Mouse (Mus musculus): ENCODE results near the gene Stub1.

Gene Stub1

DNA sequence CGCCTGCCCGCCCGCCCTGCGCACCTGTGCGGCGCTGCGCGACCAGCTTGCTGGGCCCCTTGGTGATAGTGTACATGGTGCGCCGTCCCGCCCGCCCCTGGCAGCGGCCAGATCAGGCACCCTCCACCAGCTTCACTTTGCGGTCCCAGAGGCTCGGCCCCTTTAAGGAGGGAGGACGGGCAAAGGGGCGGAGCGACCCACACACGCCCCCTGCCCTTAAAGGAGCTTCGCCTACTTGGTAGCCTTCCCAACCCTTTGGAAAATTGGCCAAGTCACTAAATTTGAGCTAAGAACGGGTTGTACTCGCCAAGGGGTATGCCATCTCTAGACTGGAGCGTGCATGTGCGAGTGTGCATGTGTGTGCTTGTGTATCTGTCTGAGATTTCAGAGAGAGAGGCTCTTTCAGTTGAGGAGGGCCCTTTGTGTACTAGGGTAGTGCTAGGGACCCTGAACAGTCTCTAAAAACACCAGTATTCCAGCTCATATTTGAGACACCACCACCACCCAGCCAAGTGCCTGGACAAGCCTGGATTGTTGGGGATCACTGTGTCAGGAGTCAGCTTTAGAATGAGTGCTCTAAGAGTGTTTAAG is 35.5 kb upstream of the Stub1 start, which contains the start of gene Mcrip2:
Gene Mcrip2 (minus strand): TSS at position 164 of the 591 bp plus-strand sequence.
- peak; percentile 87 to 94 for DNase-seq

DNA sequence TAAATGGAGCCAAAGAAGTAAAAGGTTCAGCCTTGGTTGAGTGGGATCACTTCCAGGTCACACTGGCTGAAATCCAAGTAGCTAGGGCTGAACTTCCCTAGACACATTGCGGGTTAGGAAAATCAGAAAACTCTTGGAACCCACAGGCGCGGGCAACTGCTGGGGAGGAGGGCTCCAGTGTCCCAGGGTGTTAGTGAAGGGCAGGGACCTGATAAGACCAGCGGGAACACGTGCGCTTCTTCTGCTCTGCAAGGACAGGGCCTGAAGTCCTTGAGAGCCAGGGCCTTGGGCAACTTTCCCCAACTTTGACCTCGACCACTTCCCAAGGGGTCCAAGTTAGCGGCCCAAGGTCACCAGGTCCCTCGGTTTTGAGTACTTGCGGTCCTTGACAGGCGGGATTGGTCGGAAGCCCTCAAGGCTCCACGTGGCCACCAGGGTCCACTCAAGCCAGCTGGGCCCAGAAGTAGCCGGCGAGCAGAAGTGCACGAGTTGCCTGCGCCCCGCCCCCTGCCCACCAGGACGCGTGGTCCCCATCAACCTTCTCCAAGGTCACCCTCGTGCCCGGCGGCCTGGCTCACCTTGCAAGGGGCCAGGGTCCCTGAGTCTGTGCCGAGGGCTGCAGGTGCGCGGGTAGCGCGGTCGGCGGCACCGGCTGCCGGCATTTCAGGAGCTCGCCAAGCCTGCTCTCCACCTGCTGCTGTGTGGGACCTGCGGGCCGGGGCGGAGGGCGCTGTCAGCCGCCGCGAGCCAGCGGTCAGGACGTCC is 34.8 kb upstream of the Stub1 start:
- peak; percentile 83 to 91 for DNase-seq

DNA sequence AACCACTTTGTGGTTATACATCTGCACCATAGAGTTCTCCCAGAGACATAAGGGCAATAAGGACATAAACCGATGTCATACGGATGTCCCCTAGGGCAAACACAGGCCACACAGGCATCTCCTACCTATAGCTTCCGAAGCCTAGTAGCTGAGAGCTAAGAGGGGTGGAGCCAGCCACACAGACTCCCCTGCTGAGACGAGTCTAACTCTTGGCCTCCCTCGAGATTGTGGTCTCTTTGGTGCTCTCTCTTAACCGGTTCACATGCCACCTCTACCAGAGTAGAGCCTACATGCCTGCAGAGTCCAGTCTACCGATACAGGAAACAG is 34.3 kb upstream of the Stub1 start:
- no peak for DNase-seq

GRCm38 (mm10) chr17:25866172-25866571 is 33.0 kb upstream of the Stub1 start:
- DNase-seq: peak; percentile 47 to 86

- peak in 1 of 2 experiments; percentile 67 for DNase-seq
These were observed 32.1 kb upstream of the Stub1 start for GRCm38 (mm10) chr17:25865288-25865687.

DNA sequence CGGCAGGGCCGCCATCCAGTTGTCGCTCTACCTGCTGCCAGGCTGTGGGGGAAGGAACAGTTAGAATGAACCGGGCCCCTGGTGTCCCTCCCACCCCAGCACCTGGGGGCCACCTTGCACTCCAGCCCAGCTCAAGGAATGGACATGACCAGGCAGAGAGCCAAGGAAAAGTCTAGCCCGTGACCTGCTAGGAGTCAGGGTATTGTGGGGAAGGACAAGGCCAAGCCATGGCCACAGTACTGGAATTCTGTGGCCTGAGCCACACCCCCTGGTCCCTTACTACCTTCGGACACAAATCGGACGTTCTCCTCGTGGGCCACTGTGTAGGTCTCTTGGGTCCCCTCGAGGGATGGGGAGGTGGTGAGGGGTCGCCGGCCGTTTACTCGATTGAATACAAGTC is 31.1 kb upstream of the Stub1 start:
- DNase-seq: peak; percentile 50 to 77

- peak; percentile 56 to 80 for DNase-seq
These were observed 30.5 kb upstream of the Stub1 start for GRCm38 (mm10) chr17:25863681-25864080.

DNA sequence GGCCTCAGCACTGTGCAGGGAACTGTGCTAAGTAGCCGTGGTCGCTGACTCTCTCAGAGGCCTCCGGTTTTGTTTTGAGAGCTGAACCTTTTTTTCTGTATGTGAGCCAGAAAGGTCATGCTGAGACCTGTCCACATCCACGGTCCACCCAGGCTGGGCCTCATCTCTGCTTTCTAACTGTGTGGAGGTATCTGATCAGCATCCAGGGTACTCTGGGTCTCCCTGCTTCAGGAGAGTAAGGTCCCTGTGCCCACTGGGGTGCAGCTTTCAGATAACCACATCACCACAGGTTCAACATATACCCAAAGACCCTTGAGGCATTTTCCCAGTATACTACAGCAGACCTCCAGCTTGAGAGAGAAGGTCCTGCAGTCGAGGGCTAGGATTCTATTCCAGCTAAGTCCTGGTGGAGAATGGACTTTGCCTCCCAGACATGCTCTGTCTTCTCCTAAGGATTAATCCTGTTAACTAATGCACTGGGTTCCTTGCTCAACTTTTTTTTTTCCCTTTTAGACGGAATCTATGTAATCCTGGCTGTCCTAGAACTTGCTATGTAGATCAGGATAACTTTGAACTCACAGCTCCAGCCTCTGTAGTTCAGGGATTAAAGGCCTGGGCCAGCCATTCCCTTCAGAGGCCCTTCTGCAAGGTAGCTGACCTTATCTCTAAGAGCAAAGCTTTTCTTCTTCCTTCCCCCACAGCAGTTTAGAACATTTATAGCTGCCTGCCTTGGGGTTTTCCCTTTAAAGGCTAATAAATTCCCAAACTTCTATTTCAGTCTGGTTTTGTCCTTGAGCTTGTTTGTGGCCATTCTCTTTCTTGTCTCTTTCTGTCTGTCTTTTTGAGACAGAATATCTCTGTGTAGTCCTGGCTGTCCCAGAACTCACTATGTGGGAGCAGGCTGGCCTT is 28.8 kb upstream of the Stub1 start:
- no peak for DNase-seq

GRCm38 (mm10) chr17:25860832-25861703 is 27.9 kb upstream of the Stub1 start, which contains the start of gene Wdr90:
Wdr90 (minus strand) TSS chr17:25861501.
- DNase-seq: peak; percentile 92 to 96

DNA sequence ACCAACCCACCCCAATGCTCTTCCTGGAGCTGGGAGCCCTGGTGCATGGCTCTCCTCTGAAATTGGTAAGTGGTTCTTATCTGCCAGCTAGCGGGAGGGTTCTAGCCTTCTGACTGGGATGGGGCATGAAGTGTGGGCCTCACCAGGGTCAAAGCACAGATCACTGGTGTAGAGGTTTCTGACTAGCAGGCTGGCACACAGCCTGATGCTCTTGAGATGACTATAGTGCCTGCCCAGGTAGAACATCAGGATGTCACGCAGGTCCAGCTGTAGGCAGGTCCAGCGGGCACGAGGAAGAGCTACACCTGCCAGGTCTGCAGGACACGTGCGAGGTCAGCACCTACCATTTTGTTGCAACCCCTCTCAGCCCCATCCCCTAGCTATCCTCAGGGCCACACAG is 27.0 kb upstream of the Stub1 start:
- DNase-seq: no peak

GRCm38 (mm10) chr17:25844396-25844901 is 11.2 kb upstream of the Stub1 start, which contains the start of gene Rhot2:
Rhot2 (minus strand) TSS chr17:25844851.
- DNase-seq: peak; percentile 97 to 98

- no peak for DNase-seq
These were observed 10.6 kb upstream of the Stub1 start for GRCm38 (mm10) chr17:25843636-25844395.

GRCm38 (mm10) chr17:25843122-25843521 is 9.9 kb upstream of the Stub1 start:
- no peak for DNase-seq

- DNase-seq: no peak
These were observed 9.3 kb upstream of the Stub1 start for GRCm38 (mm10) chr17:25842509-25842908.

GRCm38 (mm10) chr17:25841117-25841880 is 8.1 kb upstream of the Stub1 start, which contains the start of gene Gm20683:
Gm20683 (minus strand) TSS chr17:25841763.
- DNase-seq: no peak

DNA sequence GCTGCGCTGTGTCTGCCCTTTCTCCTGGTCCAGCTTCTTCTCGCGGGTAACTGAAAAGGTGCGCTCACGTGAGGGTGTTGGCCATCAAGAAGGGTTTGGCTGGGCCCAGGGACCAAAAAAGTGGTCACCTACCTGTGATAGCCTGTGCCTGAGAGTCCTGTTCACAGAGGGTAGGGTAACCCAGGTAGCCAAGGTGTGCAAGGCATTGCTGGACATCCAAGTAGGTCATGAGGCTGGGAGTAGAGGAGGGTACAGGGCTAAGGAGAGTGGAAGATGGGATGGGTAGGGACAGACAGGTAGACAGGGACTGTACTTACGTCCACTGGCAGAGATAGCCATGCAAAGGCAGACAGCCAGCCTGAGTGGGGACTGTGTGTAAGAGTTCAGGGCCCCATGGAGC is 7.3 kb upstream of the Stub1 start:
- DNase-seq: no peak

- DNase-seq: peak; percentile 71 to 85
These were observed 6.4 kb upstream of the Stub1 start for GRCm38 (mm10) chr17:25839455-25840235.

GRCm38 (mm10) chr17:25838904-25839303 is 5.7 kb upstream of the Stub1 start:
- peak in 1 of 2 experiments; percentile 38 for DNase-seq

DNA sequence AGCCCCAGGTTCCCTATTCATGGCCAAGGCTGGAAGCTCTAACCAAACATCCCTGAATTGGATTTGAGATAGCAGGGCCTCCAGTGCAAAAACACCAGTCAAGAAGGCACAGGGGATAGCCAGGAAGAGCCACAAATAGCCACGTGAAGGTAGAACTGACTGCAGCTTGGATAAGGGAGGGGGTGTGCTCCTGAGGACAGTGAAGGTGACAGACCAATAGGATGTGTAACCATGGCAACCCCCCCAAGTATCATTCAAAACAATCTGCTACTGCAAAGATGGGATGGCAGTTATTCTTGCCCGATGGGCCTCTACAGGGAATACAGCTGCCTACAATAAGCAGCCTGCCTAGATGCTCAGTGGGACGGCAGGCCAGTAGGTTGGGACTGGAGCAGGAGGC is 4.3 kb upstream of the Stub1 start:
- DNase-seq: no peak

GRCm38 (mm10) chr17:25837076-25837410 is 3.8 kb upstream of the Stub1 start, which contains the start of gene Rhbdl1:
Rhbdl1 (minus strand) TSS chr17:25837295.
- peak; percentile 72 to 89 for DNase-seq
